Mouse (Mus musculus): Measurements from ENCODE around the gene Rprd1b.

DNA sequence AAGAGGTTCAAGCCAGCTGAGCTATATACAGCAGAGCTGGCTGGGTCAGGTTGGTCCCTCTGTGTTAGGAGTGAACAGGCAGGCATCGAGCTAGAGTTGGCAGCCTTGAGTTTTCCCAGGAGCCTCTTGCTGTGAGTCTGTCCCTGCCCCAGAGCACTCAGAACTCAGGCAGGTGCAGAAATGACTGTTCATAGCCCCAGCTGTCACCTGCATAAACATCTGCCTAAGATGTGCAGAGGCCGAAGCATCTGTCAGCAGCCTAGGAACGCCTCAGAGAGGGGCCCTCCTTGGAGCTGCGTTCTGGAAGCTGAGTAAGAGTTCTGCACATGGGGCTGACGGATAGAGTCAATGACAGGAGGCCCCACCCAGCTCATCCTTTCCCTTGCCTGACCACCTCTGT is 86.6 kb downstream of the Rprd1b start:
- TF ChIP-seq POLR2A (IDR thresholded peaks at IDR 0.05; ENCODE audit: insufficient read length, low read depth) (no peak), SRF (IDR thresholded peaks at IDR 0.05; ENCODE audit: control insufficient read depth, insufficient read length, low read depth) (no peak), USF1 (IDR thresholded peaks at IDR 0.05; ENCODE audit: low read depth) (no peak), CEBPB (IDR thresholded peaks at IDR 0.05; ENCODE audit: insufficient read depth, poor library complexity, severe bottlenecking) (no peak)
